Mouse (Mus musculus) adrenal gland, adult 10 weeks (tissue): ENCODE measurements around the gene Hnrnpa0. TPM values are rescaled to one million over a fixed set of nuclear protein-coding genes. Genes with fewer than 3 reads are reported as not detected.

Experiments
- polyA plus RNA-seq: library from polyadenylated mRNA; stranded (reverse); fragments of 350-450 nt; fragmentation: Illumina TruSeq; extraction: RNeasy Lipid Tissue Mini Kit (QIAGEN cat#74804); gene quantifications from one replicate; pipeline ENCODE4 v1.2.3, GENCODE M21; 2014; ENCODE audit warnings: low read depth, low replicate concordance

Hnrnpa0 gene
- polyA plus RNA-seq: 131 TPM

GRCm38 (mm10) chr13:58128396-58128767 lies at the start of gene Hnrnpa0:
Gene Hnrnpa0, minus strand, starts transcription at chr13:58128556.

DNA sequence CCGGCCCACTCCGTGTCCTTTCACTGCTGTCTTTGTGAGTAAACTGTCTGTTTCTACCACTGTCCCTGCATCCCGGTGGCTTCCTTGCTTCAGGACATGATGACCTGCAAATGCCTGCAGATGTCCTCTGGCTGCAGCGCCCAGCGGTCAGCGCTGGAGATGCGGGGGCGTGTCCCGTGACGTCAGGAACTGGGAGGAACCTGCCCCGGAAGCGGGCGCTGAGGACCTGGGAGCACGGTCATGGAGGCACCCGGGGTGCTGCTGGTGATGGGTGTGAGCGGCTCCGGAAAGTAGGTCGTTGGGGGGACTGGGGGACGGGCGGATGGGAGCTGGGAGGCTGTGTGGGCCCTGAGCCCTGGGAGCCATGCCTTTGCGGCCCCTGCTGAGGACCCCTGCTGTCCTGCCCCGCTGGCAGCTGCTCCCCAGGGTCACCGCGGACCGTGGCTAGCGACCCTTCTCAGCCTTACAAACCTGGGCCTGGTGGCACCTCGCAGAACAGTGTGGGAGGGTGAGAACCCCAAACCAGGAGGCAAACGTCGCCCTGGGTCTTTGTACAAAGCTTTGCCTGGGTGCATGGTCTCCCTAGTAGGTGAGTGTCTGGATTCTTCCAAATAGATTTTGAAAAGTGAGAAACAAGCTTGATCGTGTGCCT lies 29.2 kb upstream of the Hnrnpa0 start, which contains the start of gene Idnk:
Gene Idnk (plus strand): TSS at position 203 of the 652 bp plus-strand sequence.

DNA sequence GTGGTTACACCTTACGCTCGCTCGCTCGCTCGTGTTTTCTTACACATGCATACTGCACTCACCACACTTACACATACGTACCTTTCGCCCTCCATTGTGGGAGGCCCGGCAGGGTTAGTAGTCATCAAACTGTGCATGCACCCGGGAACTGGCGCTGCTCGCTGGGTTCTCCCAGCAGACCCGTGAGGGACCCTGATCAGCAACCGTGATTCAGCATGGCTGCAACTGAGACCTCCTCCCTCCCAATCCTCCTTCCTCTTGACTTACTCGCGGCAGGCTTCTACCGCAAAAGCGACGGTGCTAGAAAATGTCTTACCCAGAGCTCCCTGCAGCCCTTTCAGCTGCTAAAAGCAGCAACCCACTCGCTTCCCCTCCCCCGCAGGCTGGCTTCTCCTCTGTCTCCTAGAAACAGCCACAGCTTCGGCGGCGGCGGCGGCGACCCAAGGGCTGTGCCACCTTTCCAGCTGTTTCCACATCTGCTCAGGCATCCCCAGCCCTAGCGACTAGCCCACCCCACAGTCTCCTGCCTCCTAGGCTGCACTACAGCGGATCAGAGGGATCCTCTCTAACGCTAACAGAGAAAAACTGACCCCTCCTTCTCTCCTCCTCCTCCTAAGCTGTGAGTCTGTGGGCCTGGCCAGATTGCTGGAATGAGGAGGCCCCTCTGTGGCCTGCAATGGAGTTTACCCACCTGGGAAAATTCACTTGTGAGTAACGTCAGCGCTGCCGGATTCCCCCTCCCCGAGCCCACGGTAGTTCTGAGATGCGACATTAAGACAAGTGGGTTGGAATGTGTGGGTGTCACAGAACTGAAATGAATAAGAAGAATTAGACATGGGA lies 15.1 kb downstream of the Hnrnpa0 start, which contains the start of gene Klhl3:
Gene Klhl3 (minus strand): TSS at position 532 of the 840 bp plus-strand sequence.

Other genes with a start within 250 kb of the Hnrnpa0 start
- gene Spock1, start 220.2 kb downstream of the Hnrnpa0 start, polyA plus RNA-seq: 13.3 TPM
- gene Klhl3, start 15.0 kb downstream of the Hnrnpa0 start, polyA plus RNA-seq: 1.2 TPM
- gene Idnk, start 29.1 kb upstream of the Hnrnpa0 start, polyA plus RNA-seq: 10.3 TPM
- 234 TPM for gene Ubqln1, start 87.1 kb upstream of the Hnrnpa0 start, polyA plus RNA-seq
- gene Gkap1, start 147.1 kb upstream of the Hnrnpa0 start, polyA plus RNA-seq: 115 TPM
- 1.7 TPM for gene Kif27, start 230.6 kb upstream of the Hnrnpa0 start, polyA plus RNA-seq